Mouse (Mus musculus) G1E (cell line): Measurements from ENCODE around the gene Ces2g. TPM values are rescaled to one million over a fixed set of nuclear protein-coding genes. Genes with fewer than 3 reads are reported as not detected.
A peak's percentile ranks its signal among the peaks of the same experiment; 100 is the strongest.

Source experiments
- ATAC-seq: 2 replicates; pipeline ENCODE4 v1.8.0; 2016; ENCODE audit warnings: mild to moderate bottlenecking; ENCODE audit not compliant: insufficient number of reproducible peaks, poor library complexity, low FRiP score, severe bottlenecking; ENCODE audit errors: extremely low read depth
- DNase-seq: peaks from one replicate; pipeline ENCODE4 v3.0.0; 2012; ENCODE audit warnings: low spot score
- H3K27me3 ChIP-seq: 2 replicates; pipeline ENCODE4 v1.6.1; 2012; ENCODE audit warnings: mild to moderate bottlenecking, low read length, inconsistent platforms; ENCODE audit not compliant: insufficient read depth
- H3K36me3 ChIP-seq: replicated peaks from 2 replicates; pipeline ENCODE3; 2012; ENCODE audit warnings: mild to moderate bottlenecking, inconsistent platforms
- H3K4me1 ChIP-seq: 2 replicates; pipeline ENCODE4 v1.6.1; 2012; ENCODE audit warnings: low read depth, low read length, inconsistent platforms, mixed read lengths; ENCODE audit not compliant: insufficient read depth
- H3K4me3 ChIP-seq: 2 replicates; pipeline ENCODE4 v1.5.1; 2012; ENCODE audit warnings: low read depth, mild to moderate bottlenecking, inconsistent platforms, low read length, moderate library complexity, mixed read lengths
- H3K9me3 ChIP-seq: replicated peaks from 2 replicates; pipeline ENCODE4 v1.6.1; 2012; ENCODE audit warnings: inconsistent platforms
- CTCF ChIP-seq: IDR thresholded peaks from 2 replicates; pipeline ENCODE4 v1.5.1; 2012; ENCODE audit warnings: low read depth, low read length, inconsistent platforms, mixed read lengths
- GATA1 ChIP-seq: IDR thresholded peaks from 2 replicates; pipeline ENCODE4 v1.6.1; 2012; ENCODE audit warnings: borderline replicate concordance, low read length, inconsistent platforms, mixed read lengths
- GATA2 ChIP-seq: IDR thresholded peaks from 2 replicates; pipeline ENCODE4 v1.6.1; 2012; ENCODE audit warnings: low read depth, low read length, inconsistent platforms, borderline replicate concordance
- POLR2AphosphoS5 ChIP-seq: IDR thresholded peaks from 2 replicates; pipeline ENCODE4 v1.6.1; 2012; ENCODE audit warnings: low read depth, low read length, inconsistent platforms; ENCODE audit not compliant: insufficient replicate concordance
- TAL1 ChIP-seq: conservative IDR thresholded peaks from 2 replicates; pipeline ENCODE4 v1.6.1; 2012; ENCODE audit warnings: low read depth, low read length, inconsistent platforms, mixed read lengths
- polyA plus RNA-seq: library from polyadenylated mRNA; stranded (reverse); fragments of >175 nt; gene quantifications from 2 replicates; pipeline ENCODE4 v1.2.3, GENCODE M21; 2012
- total RNA-seq, 2 experiments: library from RNA; stranded (forward) in 1 of 2; stranded (reverse) in 1 of 2; fragments of 200-1000 nt in 1 of 2; fragments of >200 nt in 1 of 2; fragmentation: Nextera tagmentation in 1 of 2; gene quantifications; 2 replicates each; pipeline ENCODE4 v1.2.3; 2014 to 2017

Gene Ces2g
- total and polyA plus RNA-seq, 3 experiments: 0.55 to 67.0 (median 1.1) TPM

DNA sequence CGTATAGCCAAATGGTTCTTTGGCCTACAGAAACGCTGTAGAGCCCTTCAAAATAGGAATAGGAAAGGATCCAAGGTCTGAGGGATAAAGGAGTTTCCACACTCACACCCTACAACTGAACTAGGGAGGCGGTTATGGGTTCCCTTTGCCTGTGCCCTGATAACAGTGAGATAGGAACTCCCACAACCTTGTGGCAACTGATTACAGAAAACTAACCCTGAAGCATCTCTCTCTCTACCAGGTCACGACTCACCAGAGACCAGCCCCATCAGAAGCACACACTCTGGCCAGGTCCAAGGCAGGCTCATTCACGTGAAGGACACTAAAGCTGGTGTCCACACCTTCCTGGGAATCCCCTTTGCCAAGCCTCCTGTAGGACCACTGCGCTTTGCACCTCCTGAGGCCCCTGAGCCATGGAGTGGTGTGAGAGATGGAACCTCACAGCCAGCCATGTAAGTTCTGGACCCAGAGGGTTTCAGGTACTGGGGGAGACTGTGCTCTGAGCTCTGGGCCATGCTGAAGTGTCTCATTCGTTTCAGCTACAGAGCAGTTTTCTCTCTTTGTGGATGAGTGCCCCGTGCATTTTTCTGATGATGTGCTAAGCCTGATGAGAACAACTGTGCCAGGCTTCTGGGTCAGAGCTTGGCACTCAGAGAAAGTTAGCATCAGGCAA is 847 bp downstream of the Ces2g start:
- ATAC-seq (peak; percentile 86), DNase-seq (peak; percentile 33)
- H3K9me3 ChIP-seq: no peaks in the 10 kb centered on the region
- peaks cover 27% of the 10 kb centered on the region for H3K4me1 ChIP-seq
- peaks cover 31% of the 10 kb centered on the region for H3K36me3 ChIP-seq
- H3K4me3 ChIP-seq: peak overlapping the region; percentile 48; the same call in 1 of the 2 replicates
- no peaks in the 10 kb centered on the region for H3K27me3 ChIP-seq
- no peak for TF ChIP-seq CTCF
- TF ChIP-seq GATA2: no peak
- no peak for TF ChIP-seq POLR2AphosphoS5
- TF ChIP-seq TAL1: peak; percentile 61
- TF ChIP-seq GATA1: no peak

DNA sequence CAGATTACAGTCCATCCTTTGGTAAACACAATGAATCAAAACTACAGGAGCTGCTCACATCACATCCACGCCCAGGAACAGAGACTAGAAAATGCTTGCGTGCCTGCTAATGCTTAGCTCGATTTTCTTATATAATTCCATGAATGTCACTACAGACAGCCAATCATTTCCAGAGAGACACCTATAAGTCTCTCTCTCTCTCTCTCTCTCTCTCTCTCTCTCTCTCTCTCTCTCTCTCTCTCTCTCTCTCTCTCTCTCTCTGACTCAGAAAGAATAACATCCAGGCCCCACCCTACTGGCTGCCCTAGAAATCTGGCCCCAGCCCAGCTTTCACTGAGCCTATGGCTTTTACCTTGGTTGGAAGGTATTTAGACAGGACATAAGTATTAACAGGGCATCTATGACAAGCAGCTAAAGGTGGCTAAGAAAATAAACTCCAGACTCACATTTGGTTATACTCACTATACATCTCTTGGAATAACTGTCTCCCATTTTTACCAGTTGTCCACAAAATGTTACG is 1.9 kb downstream of the Ces2g start:
- no peak for DNase-seq
- H3K36me3 ChIP-seq: peaks cover 41% of the 10 kb centered on the region
- no peaks in the 10 kb centered on the region for H3K27me3 ChIP-seq
- no peak overlapping the region for H3K4me3 ChIP-seq
- no peak for TF ChIP-seq POLR2AphosphoS5
- ATAC-seq: no peak
- peaks cover 27% of the 10 kb centered on the region for H3K4me1 ChIP-seq
- H3K9me3 ChIP-seq: no peaks in the 10 kb centered on the region

DNA sequence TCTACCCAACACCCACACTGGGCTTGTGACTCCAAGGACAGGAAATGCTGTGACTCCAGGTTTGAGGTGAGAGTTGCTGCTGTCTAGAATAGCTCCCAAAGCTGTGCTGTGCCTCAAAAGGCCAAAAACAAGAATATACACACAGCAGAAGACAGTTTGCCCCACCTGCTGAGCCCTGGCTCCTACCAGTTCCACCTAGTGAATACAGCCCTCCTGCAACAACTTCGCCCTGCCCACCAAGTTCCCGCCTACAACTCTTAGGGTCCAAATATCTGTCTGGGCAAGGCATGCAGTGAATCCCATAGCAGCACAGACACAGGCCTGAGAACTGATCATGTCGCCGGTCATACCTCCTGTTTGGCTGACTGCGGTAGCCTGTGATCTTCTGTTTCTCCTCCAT is 22.6 kb downstream of the Ces2g start:
- TF ChIP-seq CTCF: no peak
- no peak for TF ChIP-seq GATA1
- no peak for TF ChIP-seq POLR2AphosphoS5
- no peak for TF ChIP-seq GATA2
- TF ChIP-seq TAL1: no peak
- H3K9me3 ChIP-seq: no peaks in the 10 kb centered on the region
- H3K27me3 ChIP-seq: peaks cover 6% of the 10 kb centered on the region; the same call in 1 of the 2 replicates
- H3K36me3 ChIP-seq: no peaks in the 10 kb centered on the region
- DNase-seq (no peak), ATAC-seq (no peak)
- no peak overlapping the region for H3K4me3 ChIP-seq
- no peaks in the 10 kb centered on the region for H3K4me1 ChIP-seq

DNA sequence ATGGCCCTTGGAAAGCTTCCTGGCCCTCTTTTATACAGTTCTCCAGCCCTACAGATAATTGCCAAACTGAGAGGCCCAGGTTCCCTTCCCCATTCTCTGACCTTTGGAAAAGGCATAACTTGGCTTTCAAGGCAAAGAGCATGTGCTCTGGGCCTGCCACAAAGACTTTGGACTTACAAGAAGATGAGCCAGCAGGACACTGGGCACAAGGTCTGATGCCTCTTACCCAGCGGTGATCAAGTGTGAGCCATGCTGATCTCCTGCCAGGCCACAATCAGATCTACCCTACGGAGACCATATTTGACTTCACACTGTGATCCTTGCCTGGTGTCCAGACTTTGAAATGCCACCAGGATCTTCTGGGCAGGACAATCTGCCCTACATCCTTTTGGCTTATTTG is 23.4 kb downstream of the Ces2g start:
- no peak for TF ChIP-seq POLR2AphosphoS5
- no peak for TF ChIP-seq GATA2
- no peak overlapping the region for H3K4me3 ChIP-seq
- H3K27me3 ChIP-seq: peaks cover 9% of the 10 kb centered on the region; the same call in 1 of the 2 replicates
- ATAC-seq: no peak
- DNase-seq: no peak
- no peaks in the 10 kb centered on the region for H3K36me3 ChIP-seq
- H3K4me1 ChIP-seq: no peaks in the 10 kb centered on the region
- no peaks in the 10 kb centered on the region for H3K9me3 ChIP-seq

DNA sequence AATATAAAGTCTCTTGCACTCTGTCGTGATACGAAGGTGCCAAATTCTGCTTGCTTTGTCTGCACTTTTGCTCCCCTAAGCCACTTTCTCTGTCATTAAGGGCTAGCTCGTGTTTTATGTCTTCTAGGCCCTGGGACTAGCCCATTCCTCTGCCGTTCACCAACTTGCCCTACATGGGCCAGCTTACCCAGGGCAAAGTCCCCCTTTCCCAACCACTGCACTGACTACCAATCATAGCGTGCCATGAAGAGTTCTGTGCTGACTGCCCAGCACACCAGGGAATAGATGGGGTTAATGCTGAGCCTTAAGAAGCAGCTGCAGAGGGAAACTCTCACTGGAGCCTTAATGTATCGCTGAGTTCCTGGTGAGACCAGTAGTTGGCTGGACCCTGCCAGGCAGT is 36.7 kb downstream of the Ces2g start:
- H3K27me3 ChIP-seq: peaks cover 13% of the 10 kb centered on the region; the same call in 1 of the 2 replicates
- TF ChIP-seq CTCF (no peak), POLR2AphosphoS5 (no peak), GATA2 (no peak), GATA1 (no peak), TAL1 (no peak)
- H3K9me3 ChIP-seq: no peaks in the 10 kb centered on the region
- no peak overlapping the region for H3K4me3 ChIP-seq
- no peaks in the 10 kb centered on the region for H3K36me3 ChIP-seq
- DNase-seq (no peak), ATAC-seq (no peak)
- H3K4me1 ChIP-seq: no peaks in the 10 kb centered on the region

DNA sequence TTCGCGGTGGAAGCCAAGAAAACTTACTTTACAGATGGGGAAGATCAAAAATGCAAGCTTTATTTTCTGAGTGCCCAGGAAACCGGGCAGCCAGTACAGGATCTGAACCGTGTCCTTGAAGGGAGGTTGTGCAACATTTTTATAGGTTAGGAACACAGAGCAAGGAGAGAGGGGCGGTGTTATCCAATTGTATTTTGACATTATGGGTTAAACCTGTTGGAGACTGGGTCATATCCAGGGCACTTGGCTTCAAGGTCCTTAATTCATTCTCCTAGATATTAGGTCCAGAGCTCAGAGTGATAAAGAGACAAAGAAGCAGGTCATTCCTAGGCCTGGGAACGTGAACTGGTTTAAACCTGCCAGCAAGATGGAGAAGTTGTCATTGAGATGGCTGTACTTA is 37.7 kb downstream of the Ces2g start:
- H3K4me1 ChIP-seq: no peaks in the 10 kb centered on the region
- DNase-seq: no peak

DNA sequence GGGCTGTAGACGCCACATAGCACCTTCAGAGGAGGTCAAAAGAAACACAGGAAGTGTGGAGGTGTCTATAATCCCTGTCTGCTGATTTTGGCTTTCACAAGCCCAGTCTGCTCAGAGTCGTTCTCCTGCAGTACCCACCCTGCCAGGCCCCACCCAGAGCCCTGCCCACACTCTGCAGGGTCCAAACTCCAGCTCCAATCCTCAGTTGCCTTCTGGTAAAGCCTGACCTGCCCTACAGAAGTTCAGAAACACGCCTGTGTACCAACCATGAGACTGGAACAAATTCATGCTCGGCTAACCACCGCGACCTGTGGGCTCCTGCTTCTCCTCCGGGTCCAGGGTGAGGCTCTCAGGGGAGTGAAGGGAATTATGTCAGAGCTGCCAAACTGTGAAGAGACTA is 39.1 kb downstream of the Ces2g start, which contains the start of gene Ces2h:
Gene Ces2h (plus strand): TSS at position 268 of the 400 bp plus-strand sequence.
- Histone ChIP-seq H3K4me1 (no peaks in the 10 kb centered on the region), H3K36me3 (no peaks in the 10 kb centered on the region), H3K9me3 (no peaks in the 10 kb centered on the region), H3K4me3 (no peak within 1 kb of the TSS), H3K27me3 (peaks cover 13% of the 10 kb centered on the region; the same call in 1 of the 2 replicates)
- no peak for TF ChIP-seq GATA2
- ATAC-seq (no peak), DNase-seq (no peak)

More for the DNA sequence above, 37.7 kb downstream of the Ces2g start:
- Histone ChIP-seq H3K27me3 (peaks cover 13% of the 10 kb centered on the region; the same call in 1 of the 2 replicates), H3K9me3 (no peaks in the 10 kb centered on the region), H3K4me3 (no peak overlapping the region), H3K36me3 (no peaks in the 10 kb centered on the region)
- no peak for ATAC-seq
- TF ChIP-seq CTCF (no peak), POLR2AphosphoS5 (no peak), GATA1 (no peak), TAL1 (no peak), GATA2 (no peak)
